Mouse (Mus musculus): Measurements from ENCODE around the gene Retnlb. TPM values are rescaled to one million over a fixed set of nuclear protein-coding genes. Genes with fewer than 3 reads are reported as not detected.
A peak's percentile ranks its signal among the peaks of the same experiment; 100 is the strongest.

Gene Retnlb
- total RNA-seq (2014; fragmentation: Nextera tagmentation) (not detected in 2 replicates), total RNA-seq (2017) (not detected in 2 replicates)

- no peak for ATAC-seq (replicated peaks; ENCODE audit: poor library complexity, severe bottlenecking)
Observed at GRCm38 (mm10) chr16:48816695-48817094, at the start of gene Retnlb. Retnlb (plus strand) TSS chr16:48816856.

DNA sequence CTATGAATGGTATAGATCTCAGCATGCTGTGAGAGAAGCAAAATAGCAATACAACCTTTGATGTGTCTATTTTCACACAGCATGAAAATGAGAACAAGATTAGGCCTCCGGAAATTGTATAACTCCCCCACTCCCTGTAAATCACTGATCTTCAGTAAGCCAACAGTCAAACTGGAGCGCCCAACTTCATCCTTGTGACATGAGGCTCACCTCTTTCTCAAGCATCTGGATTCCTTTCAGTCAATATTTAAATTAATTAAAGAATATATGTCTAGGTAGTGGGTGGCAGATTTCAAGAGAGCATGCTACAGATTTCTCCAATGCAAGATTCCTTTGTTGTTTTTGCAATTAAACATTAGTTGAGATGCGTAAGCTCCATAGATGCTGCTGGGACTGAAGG lies 47.5 kb upstream of the Retnlb start:
- no peak for ATAC-seq (replicated peaks; ENCODE audit: poor library complexity, severe bottlenecking)

GRCm38 (mm10) chr16:48771971-48772445 lies 44.6 kb upstream of the Retnlb start, which contains the start of gene Trat1:
Trat1 (minus strand) TSS chr16:48772021.
- no peak; the same call in 1 of the 2 replicates for ATAC-seq (replicated peaks; ENCODE audit: poor library complexity, severe bottlenecking)

- no peak for ATAC-seq (replicated peaks; ENCODE audit: poor library complexity, severe bottlenecking)
Observed at GRCm38 (mm10) chr16:48777254-48777653, 39.4 kb upstream of the Retnlb start.

DNA sequence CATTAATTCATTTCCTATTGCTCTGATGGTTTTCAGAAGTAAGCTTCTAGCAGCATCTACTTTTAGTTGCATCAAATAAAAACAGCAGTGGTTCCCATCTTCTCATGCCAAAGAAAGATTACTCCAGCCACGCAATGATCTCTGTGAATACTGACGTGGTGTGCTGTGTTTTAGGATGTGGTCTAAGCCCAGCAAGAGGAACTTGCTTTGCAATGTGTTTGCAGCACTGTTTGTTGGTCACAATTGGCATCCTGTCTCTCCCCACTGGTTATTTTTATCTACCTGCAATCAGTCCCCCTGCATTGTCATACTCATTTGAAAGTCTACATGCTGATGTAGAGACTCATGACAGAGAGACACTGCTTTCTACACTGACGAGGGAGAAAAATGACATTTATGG lies 30.4 kb upstream of the Retnlb start:
- ATAC-seq (replicated peaks; ENCODE audit: poor library complexity, severe bottlenecking) = peak; percentile 80

DNA sequence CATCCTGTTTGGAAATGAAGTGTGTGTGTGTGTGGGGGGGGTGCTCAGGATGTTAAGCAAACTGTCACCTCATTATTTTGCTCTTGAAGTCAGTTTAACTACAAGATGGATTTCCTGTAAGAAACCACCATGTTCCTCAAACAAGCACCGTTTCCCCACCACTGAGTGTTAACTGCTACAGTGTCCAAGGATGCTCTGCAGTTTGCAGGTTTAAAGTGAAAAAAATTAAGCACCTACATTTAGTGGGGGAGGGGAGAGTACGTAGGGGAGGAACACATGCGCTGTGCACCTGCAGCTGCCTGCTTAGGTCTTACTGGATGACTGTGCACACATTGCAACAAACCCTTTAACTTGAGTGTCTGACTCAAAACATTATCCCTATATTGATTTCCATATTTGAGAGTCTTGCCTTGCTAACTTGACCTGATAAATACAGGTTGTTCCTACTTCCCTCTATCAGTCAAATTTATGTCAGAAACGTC lies 27.9 kb upstream of the Retnlb start:
- ATAC-seq (replicated peaks; ENCODE audit: poor library complexity, severe bottlenecking) = peak; percentile 85

DNA sequence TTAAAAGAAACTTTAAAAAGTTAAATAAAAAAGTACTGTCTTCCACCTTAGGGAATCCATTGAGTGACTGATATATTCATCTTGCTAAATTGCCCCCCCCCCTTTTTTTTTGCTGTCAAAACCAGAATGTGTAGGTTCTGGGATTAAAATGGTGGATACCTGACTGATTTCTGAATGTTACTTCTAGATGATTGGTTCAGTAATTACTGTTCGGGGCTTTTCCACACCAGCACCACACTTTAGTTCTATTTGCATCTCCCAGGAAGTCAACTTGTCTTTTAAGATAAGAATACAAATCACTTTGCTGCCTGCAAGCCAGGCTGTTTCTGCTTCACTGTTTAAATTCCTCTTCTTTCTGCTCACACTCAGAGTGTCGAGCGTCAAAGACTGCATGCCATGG lies 18.4 kb upstream of the Retnlb start:
- no peak for ATAC-seq (replicated peaks; ENCODE audit: poor library complexity, severe bottlenecking)

DNA sequence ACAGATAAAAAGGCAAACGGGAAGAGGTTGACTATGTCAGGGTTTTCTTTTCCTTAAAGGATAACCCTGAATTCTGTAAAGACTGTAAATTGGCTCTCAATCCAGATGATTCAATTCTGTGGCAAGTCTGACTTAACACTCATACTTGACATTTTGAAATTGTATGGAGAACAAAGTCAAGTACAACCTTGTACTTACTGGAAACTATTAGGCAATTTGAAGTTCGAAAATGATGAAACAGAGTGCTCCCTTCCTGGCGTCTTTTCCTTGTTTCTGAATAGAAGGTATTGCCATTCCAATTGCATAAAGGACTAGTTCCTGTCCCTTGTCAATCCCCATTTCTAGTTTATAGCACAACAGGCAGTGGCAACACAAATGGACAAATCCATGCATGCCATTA lies 17.2 kb upstream of the Retnlb start:
- ATAC-seq (replicated peaks; ENCODE audit: poor library complexity, severe bottlenecking) = peak; percentile 76

GRCm38 (mm10) chr16:48800906-48801305 lies 15.8 kb upstream of the Retnlb start:
- ATAC-seq (replicated peaks; ENCODE audit: poor library complexity, severe bottlenecking) = peak; percentile 91

- no peak for ATAC-seq (replicated peaks; ENCODE audit: poor library complexity, severe bottlenecking)
Observed at GRCm38 (mm10) chr16:48805412-48805811, 11.2 kb upstream of the Retnlb start.

GRCm38 (mm10) chr16:48806521-48806920 lies 10.1 kb upstream of the Retnlb start:
- ATAC-seq (replicated peaks; ENCODE audit: poor library complexity, severe bottlenecking) = peak; percentile 48; the same call in 1 of the 2 replicates

GRCm38 (mm10) chr16:48809374-48809773 lies 7.3 kb upstream of the Retnlb start:
- ATAC-seq (replicated peaks; ENCODE audit: poor library complexity, severe bottlenecking) = peak; percentile 35; the same call in 1 of the 2 replicates

DNA sequence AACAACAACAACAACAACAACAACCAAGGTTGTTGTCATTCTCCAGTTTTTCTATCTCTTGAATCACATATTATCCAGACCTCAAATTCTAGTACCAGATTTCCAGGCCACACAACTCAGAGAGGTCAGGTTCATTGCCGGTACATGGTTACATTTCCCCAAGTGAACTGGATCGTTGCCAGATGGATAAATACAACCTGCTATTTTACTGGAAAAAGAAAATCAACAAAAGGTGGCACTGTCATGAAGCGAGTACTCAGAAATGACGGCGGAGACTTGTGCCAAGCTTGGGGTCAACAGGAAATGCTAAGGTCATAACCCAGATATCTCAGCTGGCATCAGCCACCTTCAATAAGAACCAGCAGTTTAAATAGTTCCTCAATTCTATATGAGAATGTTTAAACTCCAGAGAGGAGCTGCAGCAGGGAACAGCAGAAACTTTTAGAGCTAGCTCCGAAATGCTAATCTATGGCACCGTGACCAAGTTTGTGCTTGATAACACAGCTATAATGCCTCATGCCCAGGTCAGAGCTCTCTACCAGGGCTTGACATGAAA lies 4.7 kb upstream of the Retnlb start:
- peak; percentile 65 for ATAC-seq (replicated peaks; ENCODE audit: poor library complexity, severe bottlenecking)

- peak; percentile 97 for ATAC-seq (replicated peaks; ENCODE audit: poor library complexity, severe bottlenecking)
Observed at GRCm38 (mm10) chr16:48818524-48818923, 1.9 kb downstream of the Retnlb start.

- ATAC-seq (replicated peaks; ENCODE audit: poor library complexity, severe bottlenecking) = no peak
Observed at GRCm38 (mm10) chr16:48826474-48826873, 9.8 kb downstream of the Retnlb start.

- peak; percentile 65 for ATAC-seq (replicated peaks; ENCODE audit: poor library complexity, severe bottlenecking)
Observed at GRCm38 (mm10) chr16:48827625-48828024, 11.0 kb downstream of the Retnlb start.

- ATAC-seq (replicated peaks; ENCODE audit: poor library complexity, severe bottlenecking) = peak; percentile 48
Observed at GRCm38 (mm10) chr16:48829060-48829459, 12.4 kb downstream of the Retnlb start.

DNA sequence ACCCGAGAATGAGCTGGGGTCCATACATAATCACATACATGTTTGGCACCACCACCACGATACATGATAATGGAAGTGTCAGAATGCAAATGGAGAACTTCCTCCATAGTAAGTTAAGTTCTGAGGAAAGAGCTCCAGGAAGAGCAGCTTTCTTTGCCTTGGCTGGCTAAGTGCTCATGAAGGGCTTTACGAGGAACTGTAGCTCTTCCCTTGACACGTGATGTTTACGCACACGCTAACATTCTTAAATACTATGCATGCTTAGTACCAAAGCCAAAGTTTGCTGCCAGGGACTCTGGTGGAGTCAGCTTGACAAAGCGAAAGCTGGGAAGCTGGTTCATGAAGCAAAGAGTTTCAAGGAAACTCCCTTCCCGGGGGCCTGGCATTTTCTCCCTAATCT lies 15.4 kb downstream of the Retnlb start:
- ATAC-seq (replicated peaks; ENCODE audit: poor library complexity, severe bottlenecking) = no peak

DNA sequence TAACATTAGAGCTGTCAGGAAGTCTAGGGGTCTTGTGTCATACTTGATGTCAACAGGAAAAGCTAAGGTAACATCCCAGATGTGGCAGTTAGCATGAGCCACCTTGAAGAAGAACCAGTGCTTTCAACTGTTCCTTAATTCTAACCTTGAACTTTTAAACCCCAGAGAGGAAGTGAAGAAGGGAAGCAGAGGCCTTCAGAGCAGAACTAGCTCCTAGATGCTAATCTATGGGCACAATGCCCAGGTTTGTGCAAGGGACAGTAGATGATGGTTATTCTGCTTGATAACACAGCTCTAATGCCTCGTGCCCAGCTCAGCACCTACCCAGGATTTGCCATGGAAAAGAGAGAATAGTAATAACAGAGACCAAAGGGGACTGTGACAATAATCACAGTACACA lies 17.0 kb downstream of the Retnlb start:
- ATAC-seq (replicated peaks; ENCODE audit: poor library complexity, severe bottlenecking) = peak; percentile 98

DNA sequence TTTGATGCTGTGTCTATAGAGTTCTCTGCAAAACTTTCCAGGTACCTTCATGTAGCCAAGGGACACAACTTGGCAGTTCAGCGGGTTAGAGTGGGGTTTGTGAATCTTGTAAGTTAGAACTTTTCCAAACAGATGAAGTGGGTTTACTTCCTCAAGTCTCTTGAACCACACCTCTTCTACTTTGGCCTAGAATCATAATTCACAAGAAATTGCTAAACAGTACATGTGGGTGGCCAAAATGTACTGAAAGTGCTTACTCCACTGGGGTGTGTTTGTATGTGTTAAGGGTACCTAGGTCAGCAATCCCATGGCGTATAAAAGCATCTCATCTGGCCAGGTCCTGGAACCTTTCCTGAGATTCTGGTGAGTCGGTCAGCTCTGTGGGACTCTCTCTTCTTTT lies 25.6 kb downstream of the Retnlb start, which contains the start of gene Retnla:
Gene Retnla, plus strand, starts transcription at position 286 of the 400 bp plus-strand sequence.
- ATAC-seq (replicated peaks; ENCODE audit: poor library complexity, severe bottlenecking) = no peak

DNA sequence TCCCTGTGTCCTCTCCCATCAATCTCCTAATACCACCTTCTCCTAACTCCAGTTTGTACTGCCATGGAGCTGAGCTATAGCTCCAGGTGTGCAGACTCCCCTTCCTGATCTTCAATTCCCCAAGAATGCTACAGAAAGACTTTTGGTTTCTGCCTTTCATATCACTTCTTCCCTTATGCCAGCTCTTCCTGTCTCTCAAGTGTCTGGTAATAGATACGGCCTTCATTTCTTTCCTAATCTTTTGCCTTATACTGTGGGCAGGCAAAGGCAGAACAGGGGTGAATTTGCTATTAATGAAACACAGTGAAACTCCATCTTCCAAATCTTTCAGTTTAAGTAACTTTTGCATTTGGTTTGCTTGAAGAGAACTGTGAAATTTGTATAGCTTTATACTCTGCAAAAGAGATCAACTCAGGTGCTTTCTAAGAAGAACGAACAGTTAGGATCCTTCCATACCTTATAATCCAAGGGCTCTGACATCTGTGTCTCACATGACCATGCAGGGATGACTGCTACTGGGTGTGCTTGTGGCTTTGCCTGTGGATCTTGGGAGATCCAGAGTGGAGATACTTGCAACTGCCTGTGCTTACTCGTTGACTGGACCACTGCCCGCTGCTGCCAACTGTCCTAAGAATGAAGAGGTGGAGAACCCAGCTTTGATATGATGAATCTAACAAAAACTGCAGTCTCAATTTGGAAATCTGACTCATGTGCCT lies 27.2 kb downstream of the Retnlb start:
- ATAC-seq (replicated peaks; ENCODE audit: poor library complexity, severe bottlenecking) = no peak
